Mouse (Mus musculus) forebrain, postnatal 0 days (tissue): ENCODE results near the gene Clic1. TPM values are rescaled to one million over a fixed set of nuclear protein-coding genes. Genes with fewer than 3 reads are reported as not detected.
A peak's percentile ranks its signal among the peaks of the same experiment; 100 is the strongest.
"Not testable (repeated sequence)": the region's sequence is repeated elsewhere in the genome, so short reads cannot be mapped to it uniquely, and the experiment has no call there.

Experiments
- ATAC-seq: fragments of 200-750 bp; cut with Nextera tagmentation; 2 replicates; pipeline ENCODE4 v1.8.0; 2017; ENCODE audit warnings: mild to moderate bottlenecking, moderate library complexity
- DNase-seq: peaks from one replicate; pipeline ENCODE4 v3.0.0-alpha.2; 2015
- H3K27ac ChIP-seq: fragments of 300-500 bp; sonication (generic); 2 replicates; pipeline ENCODE4 v1.5.1; 2014; ENCODE audit warnings: low read depth, mild to moderate bottlenecking, antibody characterized with exemption, low read length, moderate library complexity, mixed read lengths
- H3K27me3 ChIP-seq: fragments of 300-500 bp; sonication (generic); 2 replicates; pipeline ENCODE4 v1.6.1; 2014; ENCODE audit warnings: mild to moderate bottlenecking, low read length, mixed read lengths; ENCODE audit not compliant: insufficient read depth
- H3K36me3 ChIP-seq: fragments of 300-500 bp; sonication (generic); 2 replicates; pipeline ENCODE4 v1.6.1; 2014; ENCODE audit warnings: mild to moderate bottlenecking, moderate library complexity; ENCODE audit not compliant: insufficient read depth
- H3K4me1 ChIP-seq: fragments of 300-500 bp; sonication (generic); 2 replicates; pipeline ENCODE4 v1.6.1; 2014; ENCODE audit warnings: antibody characterized with exemption; ENCODE audit not compliant: insufficient read depth
- H3K4me2 ChIP-seq: fragments of 300-500 bp; sonication (generic); 2 replicates; pipeline ENCODE4 v1.6.1; 2014; ENCODE audit warnings: low read depth, mild to moderate bottlenecking, moderate library complexity
- H3K4me3 ChIP-seq: fragments of 300-500 bp; sonication (generic); 2 replicates; pipeline ENCODE4 v1.5.1; 2014; ENCODE audit warnings: low read depth, low read length, mixed read lengths
- H3K9ac ChIP-seq: fragments of 300-500 bp; sonication (generic); 2 replicates; pipeline ENCODE4 v1.6.1; 2014; ENCODE audit warnings: mild to moderate bottlenecking
- H3K9me3 ChIP-seq: fragments of 300-500 bp; sonication (generic); 2 replicates; pipeline ENCODE4 v1.6.1; 2016; ENCODE audit warnings: low read length
- CTCF ChIP-seq: sonication (generic); IDR thresholded peaks from 2 replicates; pipeline ENCODE4 v1.5.1; 2016; ENCODE audit warnings: antibody characterized with exemption, control low read depth, low read depth
- WGBS: fragments of 180-500 bp; shearing (Covaris S2); extraction: QIAGEN DNeasy Blood & Tissue Kit; methylation state at CpG from one replicate; pipeline ENCODE4 v1.1.7; 2014; 5-methylcytosine and 5-hydroxymethylcytosine counted together
- polyA plus RNA-seq: library from polyadenylated mRNA; unstranded; fragments of >200 nt; fragmentation: Nextera tagmentation; extraction: Ambion mirVana; gene quantifications from 2 replicates; pipeline ENCODE4 v1.2.1, GENCODE M21; 2015
- total RNA-seq: library from RNA; depleted of rRNA; stranded (reverse); fragments of >200 nt; gene quantifications from 2 replicates; pipeline ENCODE4 v1.2.3, GENCODE M21; 2014

Gene Clic1
- total and polyA plus RNA-seq, 2 experiments from 2014 or later: 26.8 to 47.9 TPM

DNA sequence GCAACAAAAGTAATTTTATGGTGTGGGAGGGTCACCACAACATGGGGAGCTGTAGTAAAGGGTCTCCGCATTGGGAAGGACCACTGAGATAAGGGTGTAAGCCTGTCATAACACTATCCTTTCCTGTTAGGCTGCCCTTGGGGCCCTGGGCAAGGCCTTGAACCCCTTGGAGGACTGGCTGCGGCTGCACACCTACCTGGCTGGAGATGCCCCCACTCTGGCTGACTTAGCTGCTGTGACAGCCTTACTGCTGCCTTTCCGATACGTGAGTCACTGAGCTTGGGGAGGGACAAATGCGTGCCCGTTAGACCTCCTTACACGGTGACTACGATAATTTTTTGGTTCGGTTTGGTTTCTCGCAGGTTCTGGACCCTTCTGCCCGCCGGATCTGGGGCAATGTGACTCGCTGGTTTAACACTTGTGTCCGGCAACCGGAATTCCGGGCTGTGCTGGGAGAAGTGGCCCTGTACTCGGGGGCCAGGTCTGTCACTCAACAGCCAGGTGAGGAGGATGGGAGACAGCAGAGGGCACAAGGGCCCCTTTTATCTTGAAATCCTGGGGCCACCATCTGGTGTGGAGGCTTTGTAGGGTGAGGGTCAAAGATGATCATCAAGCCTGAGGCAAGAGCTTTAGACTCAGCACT is 45.6 kb upstream of the Clic1 start:
- no peak for TF ChIP-seq CTCF
- peaks cover 37% of the 10 kb centered on the region for H3K36me3 ChIP-seq
- peaks cover 10% of the 10 kb centered on the region for H3K4me1 ChIP-seq
- DNase-seq: no peak
- H3K9ac ChIP-seq: no peak overlapping the region
- no peak overlapping the region for H3K4me3 ChIP-seq
- no peaks in the 10 kb centered on the region for H3K9me3 ChIP-seq
- H3K27ac ChIP-seq: no peak overlapping the region
- 97% methylated on average over 17 of the region's 17 CpGs for WGBS
- H3K27me3 ChIP-seq: no peaks in the 10 kb centered on the region
- no peak overlapping the region for H3K4me2 ChIP-seq
- no peak for ATAC-seq

DNA sequence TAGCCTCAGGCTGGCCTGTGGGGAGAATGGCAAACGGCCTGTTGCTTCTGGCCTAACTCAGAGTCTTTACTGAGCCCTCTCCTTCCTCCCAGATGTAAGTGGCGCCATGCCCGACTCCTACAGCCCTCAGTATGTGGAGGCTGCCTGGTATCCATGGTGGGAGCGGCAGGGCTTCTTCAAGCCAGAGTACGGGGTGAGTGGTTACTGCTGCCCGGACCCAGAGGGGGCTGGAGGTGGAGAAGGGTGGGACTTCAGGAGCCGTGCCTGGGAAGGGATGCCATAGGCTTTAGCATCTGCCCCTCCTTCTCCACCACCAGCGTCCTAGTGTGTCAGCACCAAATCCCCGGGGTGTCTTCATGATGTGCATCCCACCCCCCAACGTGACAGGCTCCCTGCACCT is 44.6 kb upstream of the Clic1 start:
- TF ChIP-seq CTCF: no peak
- no peak overlapping the region for H3K4me2 ChIP-seq
- H3K36me3 ChIP-seq: peaks cover 44% of the 10 kb centered on the region
- no peaks in the 10 kb centered on the region for H3K9me3 ChIP-seq
- H3K27ac ChIP-seq: no peak overlapping the region
- H3K4me1 ChIP-seq: peaks cover 10% of the 10 kb centered on the region
- no peak overlapping the region for H3K9ac ChIP-seq
- ATAC-seq (no peak), DNase-seq (no peak)
- H3K27me3 ChIP-seq: no peaks in the 10 kb centered on the region
- WGBS: 92% methylated on average over 10 of the region's 10 CpGs
- H3K4me3 ChIP-seq: no peak overlapping the region

DNA sequence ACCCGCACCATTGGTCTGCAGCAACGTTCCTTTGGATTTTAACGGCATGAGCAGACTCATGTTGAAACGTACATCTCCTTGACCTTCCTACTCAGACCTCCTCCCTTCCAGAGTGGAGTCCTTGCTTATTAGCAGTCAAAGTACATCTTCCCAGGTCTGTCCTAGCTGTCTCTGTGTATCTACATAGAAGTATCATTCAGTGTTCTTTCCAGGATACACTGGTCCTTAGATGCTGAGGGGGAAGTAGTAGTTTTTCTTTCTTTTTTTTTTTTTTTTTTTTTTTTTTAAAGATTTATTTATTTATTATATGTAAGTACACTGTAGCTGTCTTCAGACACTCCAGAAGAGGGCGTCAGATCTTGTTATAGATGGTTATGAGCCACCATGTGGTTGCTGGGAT is 43.9 kb upstream of the Clic1 start:
- WGBS: 98% methylated on average over 4 of the region's 5 CpGs
- H3K27ac ChIP-seq, H3K27me3 ChIP-seq, H3K4me3 ChIP-seq, H3K9me3 ChIP-seq, ATAC-seq, H3K4me2 ChIP-seq, H3K4me1 ChIP-seq, DNase-seq, H3K9ac ChIP-seq: not testable (repeated sequence)
- peaks cover 51% of the 10 kb centered on the region for H3K36me3 ChIP-seq

DNA sequence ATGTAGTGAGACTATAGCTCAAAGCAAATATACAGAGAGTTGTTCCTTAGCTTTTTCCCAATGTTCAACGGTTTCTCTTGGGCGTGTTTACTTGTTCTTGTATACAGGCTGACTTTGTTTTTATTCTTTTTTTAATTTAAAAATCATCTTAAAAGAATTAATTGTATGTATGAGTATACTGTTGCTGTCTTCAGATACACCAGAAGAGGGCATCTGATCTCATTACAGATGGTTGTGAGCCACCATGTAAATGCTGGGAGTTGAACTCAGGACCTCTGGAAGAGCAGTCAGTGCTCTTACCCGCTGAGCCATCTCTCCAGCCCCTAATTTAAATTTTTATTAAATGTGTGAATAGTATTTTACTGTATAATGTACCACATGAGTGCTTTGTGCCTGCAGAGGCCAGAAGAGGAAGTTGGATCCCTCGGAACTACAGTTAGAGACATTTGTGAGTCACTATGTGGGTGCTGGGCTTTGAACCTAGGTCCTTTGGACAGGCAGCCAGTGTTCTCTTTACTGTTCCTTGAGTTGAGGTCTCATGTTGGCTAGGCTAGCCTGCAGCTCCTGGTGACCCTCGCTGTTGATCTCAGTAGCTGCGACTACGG is 42.3 kb upstream of the Clic1 start:
- H3K36me3 ChIP-seq: peaks cover 67% of the 10 kb centered on the region
- no peak overlapping the region for H3K4me3 ChIP-seq
- ATAC-seq (no peak), DNase-seq (no peak)
- no peak overlapping the region for H3K4me2 ChIP-seq
- peak; percentile 37; the same call in 1 of the 2 replicates for TF ChIP-seq CTCF
- no peak overlapping the region for H3K27ac ChIP-seq
- 96% methylated on average over 7 of the region's 7 CpGs for WGBS
- H3K4me1 ChIP-seq: peaks cover 7% of the 10 kb centered on the region
- no peaks in the 10 kb centered on the region for H3K9me3 ChIP-seq
- H3K27me3 ChIP-seq: no peaks in the 10 kb centered on the region
- H3K9ac ChIP-seq: no peak overlapping the region

DNA sequence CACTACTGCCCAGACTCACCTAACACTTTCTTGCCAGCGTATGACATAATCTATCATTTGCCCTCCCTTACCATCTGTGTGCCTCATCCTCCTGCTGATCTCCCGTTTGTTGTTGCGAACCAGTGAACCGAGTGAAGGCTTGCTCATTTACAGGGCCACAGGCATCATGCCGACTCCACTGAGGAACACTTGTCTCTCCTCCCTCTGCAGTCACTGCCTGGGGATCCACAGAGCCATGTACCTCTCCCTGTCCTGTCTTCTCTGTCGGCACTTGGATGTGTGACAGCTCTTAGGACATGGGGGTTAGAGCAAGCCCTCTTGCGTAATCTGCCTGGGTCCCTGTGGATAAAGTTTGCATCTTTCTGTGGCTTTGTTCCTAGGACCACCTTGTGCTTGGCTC is 40.2 kb upstream of the Clic1 start:
- no peak overlapping the region for H3K9ac ChIP-seq
- no peak overlapping the region for H3K4me3 ChIP-seq
- H3K4me1 ChIP-seq: no peaks in the 10 kb centered on the region
- no peak for TF ChIP-seq CTCF
- H3K27ac ChIP-seq: no peak overlapping the region
- WGBS: 86% methylated on average over 7 of the region's 7 CpGs
- DNase-seq (no peak), ATAC-seq (no peak)
- H3K4me2 ChIP-seq: no peak overlapping the region
- no peaks in the 10 kb centered on the region for H3K27me3 ChIP-seq
- no peaks in the 10 kb centered on the region for H3K9me3 ChIP-seq
- H3K36me3 ChIP-seq: peaks cover 81% of the 10 kb centered on the region

DNA sequence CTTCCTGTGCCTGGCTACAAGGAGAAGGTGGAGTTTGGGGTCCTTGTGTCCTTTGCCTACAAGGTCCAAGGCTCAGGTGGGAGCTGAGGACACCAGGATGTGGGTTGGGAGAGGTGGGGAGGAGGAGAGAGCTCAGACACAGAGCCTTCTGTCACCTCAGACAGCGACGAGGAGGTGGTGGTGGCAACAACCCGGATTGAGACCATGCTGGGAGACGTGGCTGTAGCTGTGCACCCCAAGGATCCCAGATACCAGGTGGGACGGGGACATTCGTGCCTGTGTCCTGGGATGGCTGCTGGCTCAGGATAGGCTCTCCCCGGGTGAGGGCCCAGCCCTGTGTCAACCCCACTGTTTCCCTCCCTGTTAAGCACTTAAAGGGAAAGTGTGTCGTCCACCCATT is 38.3 kb upstream of the Clic1 start:
- Histone ChIP-seq H3K9me3 (no peaks in the 10 kb centered on the region), H3K4me2 (no peak overlapping the region), H3K27me3 (no peaks in the 10 kb centered on the region), H3K27ac (no peak overlapping the region), H3K4me3 (no peak overlapping the region), H3K9ac (no peak overlapping the region), H3K36me3 (peaks cover 85% of the 10 kb centered on the region), H3K4me1 (no peaks in the 10 kb centered on the region)
- 93% methylated on average over 8 of the region's 8 CpGs for WGBS
- no peak for TF ChIP-seq CTCF
- ATAC-seq: no peak
- DNase-seq: no peak

DNA sequence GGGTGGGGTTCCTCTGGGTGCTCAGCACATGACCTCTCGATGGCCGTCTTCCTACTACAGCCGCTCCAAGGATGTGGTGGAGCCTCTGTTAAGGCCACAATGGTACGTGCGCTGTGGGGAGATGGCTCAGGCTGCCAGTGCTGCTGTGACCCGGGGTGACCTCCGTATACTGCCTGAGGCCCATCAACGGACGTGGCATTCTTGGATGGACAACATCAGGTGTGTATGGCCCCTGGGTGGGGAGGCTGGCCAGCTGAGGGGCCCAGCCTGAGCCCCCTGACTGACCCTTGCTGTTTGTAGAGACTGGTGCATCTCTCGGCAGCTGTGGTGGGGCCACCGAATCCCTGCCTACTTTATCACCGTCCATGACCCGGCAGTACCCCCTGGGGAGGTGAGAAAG is 37.3 kb upstream of the Clic1 start:
- H3K9me3 ChIP-seq: no peaks in the 10 kb centered on the region
- no peaks in the 10 kb centered on the region for H3K4me1 ChIP-seq
- TF ChIP-seq CTCF: no peak
- H3K27ac ChIP-seq: no peak overlapping the region
- DNase-seq (no peak), ATAC-seq (no peak)
- H3K9ac ChIP-seq: no peak overlapping the region
- no peak overlapping the region for H3K4me3 ChIP-seq
- H3K36me3 ChIP-seq: peaks cover 84% of the 10 kb centered on the region
- WGBS: 91% methylated on average over 13 of the region's 13 CpGs
- no peak overlapping the region for H3K4me2 ChIP-seq
- no peaks in the 10 kb centered on the region for H3K27me3 ChIP-seq
